Mouse (Mus musculus) layer of hippocampus, adult 9-11 months (tissue): ENCODE measurements around the gene Inpp5b.

Experiments
- DNase-seq: peaks from one replicate; pipeline ENCODE4 v3.0.0; 2022

The Inpp5b gene

DNA sequence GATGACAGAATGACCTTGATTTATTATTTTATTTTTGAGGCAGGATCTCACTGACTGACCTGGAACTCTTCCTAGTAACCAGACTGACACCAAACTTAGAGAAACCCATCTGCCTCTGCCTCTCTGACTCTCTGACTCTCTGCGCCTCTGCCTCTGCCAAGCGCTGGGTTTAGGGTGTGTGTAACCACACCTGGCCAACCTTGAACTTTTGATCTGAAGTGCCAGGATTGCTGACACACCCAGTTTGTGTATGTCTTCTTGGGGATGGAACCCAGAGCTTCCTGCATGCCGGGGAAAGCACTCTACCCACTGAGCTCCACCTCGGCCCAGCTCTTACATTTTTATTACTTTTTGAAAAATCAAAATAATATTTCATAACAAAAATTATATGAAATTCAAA, 77.2 kb downstream of the Inpp5b start:
- DNase-seq = no peak

DNA sequence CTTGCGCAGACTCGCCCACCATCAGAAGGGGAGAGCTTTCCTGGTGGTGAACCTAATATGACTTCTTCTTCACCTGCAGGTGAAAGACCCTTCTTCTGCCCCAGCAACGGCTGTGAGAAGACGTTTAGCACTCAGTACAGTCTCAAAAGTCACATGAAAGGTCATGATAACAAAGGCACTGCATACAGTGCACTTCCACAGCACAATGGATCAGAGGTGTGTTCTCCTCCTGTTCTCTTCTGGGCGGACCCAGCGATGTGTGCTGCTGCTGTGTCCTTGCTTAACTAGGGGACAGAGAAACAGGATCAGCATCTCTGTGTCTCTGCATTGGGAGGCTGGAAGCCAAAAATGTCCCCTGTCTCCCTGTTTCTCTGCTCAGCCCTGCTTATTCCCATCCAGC, 83.3 kb downstream of the Inpp5b start:
- DNase-seq = no peak

DNA sequence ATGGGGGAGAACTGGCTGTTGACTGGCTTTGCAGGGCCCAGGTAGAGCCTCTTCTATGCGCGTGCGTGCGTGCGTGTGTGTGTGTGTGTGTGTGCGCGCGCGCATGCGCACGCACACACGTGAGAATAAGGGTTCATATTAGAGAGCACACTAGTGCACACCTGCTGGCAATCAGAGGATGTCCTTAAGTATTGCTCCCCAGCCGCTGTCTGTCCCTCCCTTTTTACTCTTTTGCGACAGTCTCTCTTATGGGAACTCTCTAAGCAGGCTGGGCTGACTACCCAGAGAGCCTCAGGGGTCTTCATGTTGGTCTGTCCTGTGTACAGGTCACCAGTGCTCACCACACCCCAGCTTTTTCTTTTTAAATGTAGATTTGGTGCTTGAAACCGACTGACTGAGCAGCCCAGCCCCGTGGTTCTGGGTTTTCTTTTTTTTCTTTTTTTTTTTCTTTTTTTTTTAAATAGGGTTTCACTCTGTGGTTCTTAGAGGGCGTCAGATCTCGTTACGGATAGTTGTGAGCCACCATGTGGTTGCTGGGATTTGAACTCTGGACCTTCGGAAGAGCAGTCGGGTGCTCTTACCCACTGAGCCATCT, 83.8 kb downstream of the Inpp5b start:
- DNase-seq = no peak

DNA sequence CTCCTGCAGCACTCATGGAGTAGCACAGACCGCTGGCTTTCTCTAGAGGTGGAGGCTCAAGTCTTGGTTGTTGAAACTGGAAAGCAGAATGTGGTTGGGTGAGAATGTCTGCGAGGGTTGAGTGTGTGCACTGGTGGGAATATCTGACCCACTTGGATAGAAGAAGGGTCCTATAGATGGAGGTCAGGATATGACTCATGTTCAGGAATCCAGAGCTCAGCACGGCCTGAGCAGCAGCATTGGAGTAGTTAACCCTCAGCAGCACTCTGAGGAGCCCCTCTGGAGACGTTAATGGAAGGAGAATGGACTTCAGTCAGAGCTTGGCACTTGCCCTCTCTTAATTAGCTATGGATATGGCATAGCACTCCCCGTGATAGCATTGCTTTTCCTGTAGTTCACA, 88.0 kb downstream of the Inpp5b start:
- no peak for DNase-seq

DNA sequence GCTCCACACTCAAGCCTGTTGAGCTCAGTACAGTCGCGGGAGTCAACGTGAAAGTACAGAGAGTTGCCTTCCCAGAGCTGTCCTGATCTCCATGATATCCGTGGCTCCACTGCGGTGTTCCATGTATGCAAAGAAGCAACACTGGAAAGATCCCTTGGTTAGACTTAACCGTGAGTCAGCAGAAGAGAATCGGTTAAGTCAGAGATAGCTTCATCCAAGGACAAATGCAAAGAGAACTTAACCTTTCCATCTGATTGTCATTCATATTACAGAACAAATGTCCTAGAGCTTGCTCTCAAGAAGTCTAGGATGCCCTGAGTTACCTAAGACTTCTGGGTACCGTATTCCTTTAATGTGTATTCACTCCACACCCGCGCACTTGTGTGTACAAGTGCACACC, 91.1 kb downstream of the Inpp5b start:
- no peak for DNase-seq

DNA sequence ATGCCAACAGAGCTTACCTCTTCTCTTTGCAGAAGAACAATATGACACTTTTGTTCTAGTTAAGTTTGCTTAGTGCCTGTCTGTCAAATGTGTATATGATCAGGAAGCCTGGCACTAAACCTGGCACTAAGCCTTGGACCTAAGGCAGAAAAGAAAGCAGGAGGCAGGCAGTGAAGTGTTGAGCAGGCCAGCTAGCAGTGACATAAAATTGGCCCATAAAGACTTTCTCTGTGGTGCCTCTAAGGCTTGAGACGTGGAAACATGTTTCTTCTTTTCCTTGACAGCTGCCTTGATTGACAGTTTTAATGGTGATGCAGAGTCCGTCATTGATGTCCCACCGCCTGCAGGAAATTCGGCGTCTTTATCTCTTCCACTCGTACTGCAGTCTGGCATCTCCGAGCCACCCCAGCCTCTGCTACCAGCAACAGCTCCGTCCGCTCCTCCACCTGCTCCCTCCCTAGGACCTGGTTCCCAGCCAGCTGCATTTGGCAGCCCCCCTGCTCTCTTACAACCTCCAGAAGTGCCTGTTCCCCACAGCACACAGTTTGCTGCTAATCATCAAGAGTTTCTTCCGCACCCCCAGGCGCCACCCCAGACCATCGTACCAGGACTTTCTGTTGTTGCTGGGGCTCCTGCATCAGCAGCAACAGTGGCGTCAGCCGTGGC, 96.5 kb downstream of the Inpp5b start:
- DNase-seq = no peak

DNA sequence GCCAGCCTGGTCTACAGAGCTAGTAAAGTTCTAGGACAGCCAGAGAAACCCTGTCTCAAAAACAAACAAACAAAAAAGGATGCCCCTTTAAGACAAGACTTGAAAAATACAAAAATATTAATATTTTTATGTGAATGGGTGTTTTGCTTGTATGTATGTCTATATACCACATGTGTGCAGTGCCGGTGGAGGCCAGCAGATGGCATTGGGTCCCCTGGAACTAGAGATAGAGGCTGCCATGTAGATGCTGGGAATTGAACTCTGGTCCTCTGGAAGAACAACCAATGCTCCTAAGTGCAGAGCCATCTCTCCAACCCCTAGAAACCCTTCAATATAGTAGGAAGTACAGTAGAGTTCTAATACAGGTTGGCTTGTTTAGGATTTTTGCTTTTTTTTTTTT, 99.3 kb downstream of the Inpp5b start:
- DNase-seq = no peak

DNA sequence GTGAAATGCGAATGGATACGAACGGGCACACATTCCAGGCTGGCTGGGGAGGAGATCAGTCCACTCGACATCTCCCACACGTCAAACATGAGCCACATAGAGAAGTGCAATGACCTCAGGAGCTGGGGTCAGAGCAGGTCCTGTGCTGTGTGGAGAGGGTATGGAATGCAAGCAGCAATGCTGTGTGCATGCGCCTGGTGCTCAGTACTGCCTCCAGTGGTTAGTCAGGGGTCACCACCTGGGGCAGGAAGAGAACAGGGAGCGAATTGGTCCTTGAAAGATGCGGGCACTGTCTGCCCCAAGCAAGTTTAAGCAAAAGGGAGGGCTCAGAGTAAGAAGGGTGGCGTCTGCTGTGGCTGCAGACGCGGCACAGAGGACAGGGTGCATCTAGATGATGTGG, 101.8 kb downstream of the Inpp5b start:
- no peak for DNase-seq

DNA sequence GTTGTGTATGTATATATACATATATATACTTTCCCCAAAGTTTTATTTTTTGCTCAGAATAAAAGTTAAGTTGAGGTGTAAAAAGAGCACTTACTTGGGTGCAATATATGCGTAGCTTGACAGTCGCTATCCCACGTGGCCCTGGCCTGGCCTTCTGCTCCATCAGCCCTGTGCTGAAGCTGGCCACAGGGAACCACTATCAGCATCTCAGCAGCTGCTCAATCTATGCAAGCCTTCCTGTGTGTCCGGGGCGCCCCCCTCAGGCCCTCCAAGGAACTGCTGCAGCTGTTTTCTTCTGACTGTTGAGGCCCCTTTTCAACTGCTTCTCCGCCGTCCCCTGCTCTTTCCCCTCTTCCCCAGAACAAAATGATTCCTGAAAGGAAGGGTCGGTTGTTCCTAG, 105.9 kb downstream of the Inpp5b start:
- peak; percentile 85 for DNase-seq

DNA sequence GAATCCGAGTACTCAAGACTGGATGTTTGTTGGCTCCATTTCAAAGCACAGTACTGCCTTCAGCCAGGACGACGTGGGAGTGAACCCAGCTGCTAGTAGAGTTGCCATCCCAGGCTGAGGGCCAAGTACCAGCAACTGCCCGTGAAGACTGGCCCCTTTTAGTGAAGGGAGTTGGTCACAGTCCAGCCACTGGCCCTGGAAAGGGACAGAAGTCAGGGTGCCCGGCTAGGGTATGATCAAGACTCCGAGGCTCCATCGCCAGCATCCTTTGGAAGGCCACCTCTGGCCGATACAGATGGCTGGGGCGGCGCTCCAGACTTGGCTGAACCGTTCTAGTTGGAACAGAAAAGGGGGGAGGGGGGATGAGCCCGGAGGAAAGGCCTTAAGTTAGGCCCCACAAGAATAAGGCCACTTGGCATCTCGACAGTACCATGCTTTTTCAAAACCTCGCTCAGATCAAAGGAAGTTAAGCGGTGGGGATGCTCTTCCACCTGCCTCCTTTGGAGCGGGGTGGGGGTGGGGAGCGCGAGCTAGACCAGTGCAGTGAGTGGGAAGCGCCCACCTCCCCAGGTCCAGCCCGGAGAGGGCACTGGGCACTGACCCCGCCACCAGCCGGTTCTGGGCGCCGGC, 108.1 kb downstream of the Inpp5b start:
- peak; percentile 86 for DNase-seq

DNA sequence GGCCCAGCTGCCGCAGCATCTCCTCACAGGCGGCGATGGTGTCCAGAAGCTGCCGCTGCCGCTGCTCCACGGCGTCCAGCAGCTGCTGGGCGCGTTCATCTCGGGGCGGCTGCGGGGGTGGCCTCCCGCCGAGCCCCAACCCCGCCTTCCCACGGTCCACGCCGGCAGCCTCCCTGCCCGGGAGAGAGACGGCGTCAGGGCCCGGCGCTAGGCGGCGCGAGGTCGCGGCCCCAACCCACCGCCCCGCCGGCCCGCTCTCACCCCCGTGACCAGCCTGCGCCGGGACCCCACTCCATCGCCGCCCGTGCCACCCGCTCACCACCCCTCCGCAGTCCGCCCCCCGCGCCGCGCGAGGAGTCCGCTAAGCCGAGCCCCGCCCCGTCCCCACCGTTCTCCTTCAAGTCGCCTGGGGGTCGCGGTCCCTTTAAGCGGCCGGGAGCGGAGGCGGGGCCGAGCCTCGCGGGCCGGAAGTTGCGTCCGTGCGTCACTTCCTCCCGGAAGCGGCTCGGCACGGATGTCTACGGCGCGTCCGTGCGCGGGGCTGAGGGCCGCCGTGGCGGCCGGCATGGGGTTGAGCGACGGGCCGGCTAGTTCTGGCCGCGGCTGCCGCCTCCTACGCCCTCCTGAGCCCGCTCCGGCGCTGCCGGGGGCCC, 108.7 kb downstream of the Inpp5b start, which contains the start of gene Yrdc:
Gene Yrdc (plus strand): TSS at position 419 of the 653 bp plus-strand sequence.
- DNase-seq = peak; percentile 94
